Mouse (Mus musculus) midbrain, postnatal 0 days (tissue): Measurements from ENCODE around the gene Ntn1. TPM values are rescaled to one million over a fixed set of nuclear protein-coding genes. Genes with fewer than 3 reads are reported as not detected.

Experiments
- ATAC-seq: fragments of 200-750 bp; cut with Nextera tagmentation; 2 replicates; pipeline ENCODE4 v1.8.0; 2017; ENCODE audit warnings: moderate number of reproducible peaks, mild to moderate bottlenecking, moderate TSS enrichment, moderate library complexity; ENCODE audit not compliant: low FRiP score
- DNase-seq: peaks from one replicate; pipeline ENCODE4 v3.0.0-alpha.2; 2015; ENCODE audit warnings: low spot score
- H3K27ac ChIP-seq: fragments of 300-500 bp; sonication (generic); 2 replicates; pipeline ENCODE4 v1.5.1; 2014; ENCODE audit warnings: low read depth, mild to moderate bottlenecking, low read length, mixed read lengths
- H3K27me3 ChIP-seq: fragments of 300-500 bp; sonication (generic); 2 replicates; pipeline ENCODE4 v1.6.1; 2014; ENCODE audit warnings: low read length, control low read depth, mixed read lengths; ENCODE audit not compliant: insufficient read depth
- H3K36me3 ChIP-seq: fragments of 300-500 bp; sonication (generic); 2 replicates; pipeline ENCODE4 v1.6.1; 2014; ENCODE audit warnings: low read length, control low read depth, mixed read lengths; ENCODE audit not compliant: insufficient read depth
- H3K4me1 ChIP-seq: fragments of 300-500 bp; sonication (generic); 2 replicates; pipeline ENCODE4 v1.6.1; 2014; ENCODE audit warnings: mild to moderate bottlenecking, control low read depth, antibody characterized with exemption, low read length, mixed read lengths; ENCODE audit not compliant: insufficient read depth
- H3K4me2 ChIP-seq: fragments of 300-500 bp; sonication (generic); 2 replicates; pipeline ENCODE4 v1.6.1; 2014; ENCODE audit warnings: low read depth, mild to moderate bottlenecking, low read length, mixed read lengths; ENCODE audit not compliant: poor library complexity, severe bottlenecking
- H3K4me3 ChIP-seq: fragments of 300-500 bp; sonication (generic); 2 replicates; pipeline ENCODE4 v1.5.1; 2014; ENCODE audit warnings: low read depth, mild to moderate bottlenecking, low read length, moderate library complexity
- H3K9ac ChIP-seq: fragments of 300-500 bp; sonication (generic); replicated peaks from 2 replicates; pipeline ENCODE4 v1.6.1; 2014; ENCODE audit warnings: mild to moderate bottlenecking, low read length, moderate library complexity, mixed read lengths; ENCODE audit not compliant: poor library complexity, severe bottlenecking
- H3K9me3 ChIP-seq: fragments of 300-500 bp; sonication (generic); 2 replicates; pipeline ENCODE4 v1.6.1; 2016; ENCODE audit warnings: low read length, control low read depth
- CTCF ChIP-seq: IDR thresholded peaks from 2 replicates; pipeline ENCODE4 v1.5.1; 2016; ENCODE audit warnings: antibody characterized with exemption, mild to moderate bottlenecking
- WGBS: fragments of 180-500 bp; shearing (Covaris S2); extraction: QIAGEN DNeasy Blood & Tissue Kit; methylation state at CpG from one replicate; pipeline ENCODE4 v1.1.7; 2014; 5-methylcytosine and 5-hydroxymethylcytosine counted together
- polyA plus RNA-seq: library from polyadenylated mRNA; unstranded; fragments of >200 nt; fragmentation: Nextera tagmentation; extraction: Ambion mirVana; gene quantifications from 2 replicates; pipeline ENCODE4 v1.2.1, GENCODE M21; 2015
- total RNA-seq: library from RNA; depleted of rRNA; stranded (reverse); fragments of >200 nt; gene quantifications from 2 replicates; pipeline ENCODE4 v1.2.3, GENCODE M21; 2014

Ntn1 gene
- total and polyA plus RNA-seq, 2 experiments from 2014 or later, result 9.6 to 66.4 TPM

GRCm38 (mm10) chr11:68384131-68384530, 16.5 kb downstream of the Ntn1 start:
- no peaks in the 10 kb centered on the region for H3K36me3 ChIP-seq
- no peak overlapping the region for H3K9ac ChIP-seq
- no peak overlapping the region for H3K27ac ChIP-seq
- no peaks in the 10 kb centered on the region for H3K9me3 ChIP-seq
- peak overlapping the region; percentile 94 for H3K4me2 ChIP-seq
- H3K4me3 ChIP-seq, result peak overlapping the region; percentile 57
- WGBS, result 6% methylated on average over 12 of the region's 12 CpGs
- peaks cover 8% of the 10 kb centered on the region for H3K4me1 ChIP-seq
- no peak for ATAC-seq
- no peak for TF ChIP-seq CTCF
- no peak for DNase-seq
- H3K27me3 ChIP-seq, result peaks cover 38% of the 10 kb centered on the region

- H3K9me3 ChIP-seq, result no peaks in the 10 kb centered on the region
- peaks cover 8% of the 10 kb centered on the region for H3K4me1 ChIP-seq
- 19% methylated on average over 10 of the region's 10 CpGs for WGBS
- peak overlapping the region; percentile 94 for H3K4me2 ChIP-seq
- 0 out of 2 replicates have a peak overlapping the region, but pooled peaks have one; percentile 19 for H3K9ac ChIP-seq
- H3K27me3 ChIP-seq, result peaks cover 38% of the 10 kb centered on the region
- peak overlapping the region; percentile 9; the same call in 1 of the 2 replicates for H3K4me3 ChIP-seq
- H3K27ac ChIP-seq, result no peak overlapping the region
- H3K36me3 ChIP-seq, result no peaks in the 10 kb centered on the region
- no peak for TF ChIP-seq CTCF
- ATAC-seq (no peak), DNase-seq (no peak)
Measured at GRCm38 (mm10) chr11:68383519-68383918, 17.1 kb downstream of the Ntn1 start.

- H3K9me3 ChIP-seq, result no peaks in the 10 kb centered on the region
- 79% methylated on average over 1 of the region's 1 CpGs for WGBS
- H3K27me3 ChIP-seq, result peaks cover 33% of the 10 kb centered on the region
- no peak overlapping the region for H3K4me2 ChIP-seq
- peaks cover 8% of the 10 kb centered on the region; the same call in 1 of the 2 replicates for H3K4me1 ChIP-seq
- ATAC-seq (no peak), DNase-seq (no peak)
- TF ChIP-seq CTCF, result no peak
- no peak overlapping the region for H3K27ac ChIP-seq
- H3K4me3 ChIP-seq, result no peak overlapping the region
- no peaks in the 10 kb centered on the region for H3K36me3 ChIP-seq
- no peak overlapping the region for H3K9ac ChIP-seq
Measured at GRCm38 (mm10) chr11:68381833-68382232, 18.8 kb downstream of the Ntn1 start.

- DNase-seq, result no peak
- Histone ChIP-seq H3K4me1 (peaks cover 7% of the 10 kb centered on the region; the same call in 1 of the 2 replicates), H3K27ac (no peak overlapping the region), H3K27me3 (peaks cover 33% of the 10 kb centered on the region), H3K4me2 (no peak overlapping the region), H3K36me3 (no peaks in the 10 kb centered on the region), H3K9me3 (no peaks in the 10 kb centered on the region), H3K9ac (no peak overlapping the region), H3K4me3 (no peak overlapping the region)
- 72% methylated on average over 9 of the region's 9 CpGs for WGBS
- TF ChIP-seq CTCF, result no peak
- no peak for ATAC-seq
Measured at GRCm38 (mm10) chr11:68381318-68381717, 19.3 kb downstream of the Ntn1 start.

GRCm38 (mm10) chr11:68378946-68379764, 21.5 kb downstream of the Ntn1 start:
- no peak overlapping the region for H3K4me3 ChIP-seq
- ATAC-seq (no peak), DNase-seq (no peak)
- H3K27ac ChIP-seq, result no peak overlapping the region
- no peak overlapping the region for H3K9ac ChIP-seq
- no peak for TF ChIP-seq CTCF
- WGBS, result 11% methylated on average over 16 of the region's 16 CpGs
- no peak overlapping the region for H3K4me2 ChIP-seq
- no peaks in the 10 kb centered on the region for H3K9me3 ChIP-seq
- no peaks in the 10 kb centered on the region for H3K36me3 ChIP-seq
- peaks cover 26% of the 10 kb centered on the region for H3K27me3 ChIP-seq
- H3K4me1 ChIP-seq, result peaks cover 4% of the 10 kb centered on the region; the same call in 1 of the 2 replicates

GRCm38 (mm10) chr11:68378419-68378818, 22.2 kb downstream of the Ntn1 start:
- no peak for DNase-seq

More at GRCm38 (mm10) chr11:68378419-68378818, 22.2 kb downstream of the Ntn1 start:
- no peak overlapping the region for H3K27ac ChIP-seq
- H3K27me3 ChIP-seq, result peaks cover 25% of the 10 kb centered on the region
- WGBS, result 20% methylated on average over 5 of the region's 5 CpGs
- H3K9ac ChIP-seq, result no peak overlapping the region
- no peaks in the 10 kb centered on the region for H3K9me3 ChIP-seq
- no peak for TF ChIP-seq CTCF
- no peak for ATAC-seq
- peaks cover 8% of the 10 kb centered on the region; the same call in 1 of the 2 replicates for H3K4me1 ChIP-seq
- no peak overlapping the region for H3K4me2 ChIP-seq
- no peak overlapping the region for H3K4me3 ChIP-seq
- H3K36me3 ChIP-seq, result no peaks in the 10 kb centered on the region
